Mouse (Mus musculus) limb, embryonic 13.5 days (tissue): ENCODE results near the gene H2-DMb1. TPM values are rescaled to one million over a fixed set of nuclear protein-coding genes. Genes with fewer than 3 reads are reported as not detected.
A peak's percentile ranks its signal among the peaks of the same experiment; 100 is the strongest.

ENCODE experiments used
- ATAC-seq: fragments of 200-750 bp; cut with Nextera tagmentation; 2 replicates; pipeline ENCODE4 v1.8.0; 2017; ENCODE audit warnings: low read depth, moderate number of reproducible peaks, moderate TSS enrichment; ENCODE audit not compliant: low FRiP score
- H3K27ac ChIP-seq: fragments of 300-500 bp; sonication (generic); 2 replicates; pipeline ENCODE4 v1.5.1; 2015; ENCODE audit warnings: inconsistent platforms, mild to moderate bottlenecking, moderate library complexity
- H3K27me3 ChIP-seq: fragments of 300-500 bp; sonication (generic); 2 replicates; pipeline ENCODE4 v1.6.1; 2015; ENCODE audit warnings: mild to moderate bottlenecking, inconsistent platforms
- H3K36me3 ChIP-seq: fragments of 300-500 bp; sonication (generic); 2 replicates; pipeline ENCODE4 v1.6.1; 2015; ENCODE audit warnings: inconsistent platforms, mild to moderate bottlenecking, moderate library complexity
- H3K4me1 ChIP-seq: fragments of 300-500 bp; sonication (generic); 2 replicates; pipeline ENCODE4 v1.6.1; 2015; ENCODE audit warnings: inconsistent platforms
- H3K4me2 ChIP-seq: fragments of 300-500 bp; sonication (generic); replicated peaks from 2 replicates; pipeline ENCODE4 v1.6.1; 2015; ENCODE audit warnings: inconsistent platforms, mild to moderate bottlenecking, moderate library complexity
- H3K4me3 ChIP-seq: fragments of 300-500 bp; sonication (generic); 2 replicates; pipeline ENCODE4 v1.5.1; 2015; ENCODE audit warnings: moderate library complexity, mild to moderate bottlenecking, inconsistent platforms
- H3K9ac ChIP-seq: fragments of 300-500 bp; sonication (generic); 2 replicates; pipeline ENCODE4 v1.6.1; 2015; ENCODE audit warnings: mild to moderate bottlenecking, inconsistent platforms
- H3K9me3 ChIP-seq: fragments of 300-500 bp; sonication (generic); 2 replicates; pipeline ENCODE4 v1.6.1; 2016; ENCODE audit warnings: inconsistent platforms
- WGBS: fragments of 180-500 bp; shearing (Covaris S2); methylation state at CpG from one replicate; pipeline ENCODE4 v1.1.7; 2015; 5-methylcytosine and 5-hydroxymethylcytosine counted together
- polyA plus RNA-seq: library from polyadenylated mRNA; unstranded; fragments of >200 nt; fragmentation: Nextera tagmentation; extraction: Ambion mirVana; gene quantifications from 2 replicates; pipeline ENCODE4 v1.2.1, GENCODE M21; 2015

The H2-DMb1 gene
- polyA plus RNA-seq, 1 experiment from 2014 or later, result 1.7 TPM

GRCm38 (mm10) chr17:34188010-34188409, 35.1 kb downstream of the H2-DMb1 start:
- Histone ChIP-seq H3K9ac (peak overlapping the region; percentile 74), H3K27ac (no peak overlapping the region), H3K36me3 (no peaks in the 10 kb centered on the region), H3K9me3 (no peaks in the 10 kb centered on the region), H3K27me3 (peaks cover 88% of the 10 kb centered on the region), H3K4me2 (peak overlapping the region; percentile 94), H3K4me1 (peaks cover 12% of the 10 kb centered on the region), H3K4me3 (peak overlapping the region; percentile 58)
- no peak for ATAC-seq
- 4% methylated on average over 20 of the region's 20 CpGs for WGBS

GRCm38 (mm10) chr17:34188986-34189385, 36.1 kb downstream of the H2-DMb1 start:
- no peak overlapping the region for H3K9ac ChIP-seq
- H3K4me3 ChIP-seq, result no peak overlapping the region
- H3K4me2 ChIP-seq, result no peak overlapping the region
- H3K27me3 ChIP-seq, result peaks cover 88% of the 10 kb centered on the region
- peaks cover 12% of the 10 kb centered on the region for H3K4me1 ChIP-seq
- H3K36me3 ChIP-seq, result no peaks in the 10 kb centered on the region
- WGBS, result 58% methylated on average over 6 of the region's 6 CpGs
- ATAC-seq, result no peak
- no peaks in the 10 kb centered on the region for H3K9me3 ChIP-seq
- H3K27ac ChIP-seq, result no peak overlapping the region

DNA sequence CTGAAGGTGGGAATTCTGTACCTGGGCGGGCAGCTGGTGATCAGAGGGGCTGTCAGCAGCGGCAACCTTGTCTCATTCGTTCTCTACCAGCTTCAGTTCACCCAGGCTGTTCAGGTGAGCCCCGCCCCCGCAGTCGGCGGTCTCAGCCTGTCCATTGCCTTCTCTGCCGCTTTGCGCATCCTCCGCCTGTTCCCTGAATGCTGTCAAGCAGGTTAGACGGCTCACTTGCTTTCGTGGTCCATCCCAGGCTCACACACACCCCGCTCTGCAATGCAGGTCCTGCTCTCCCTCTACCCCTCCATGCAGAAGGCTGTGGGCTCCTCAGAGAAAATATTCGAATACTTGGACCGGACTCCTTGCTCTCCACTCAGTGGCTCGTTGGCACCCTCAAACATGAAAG, 40.0 kb downstream of the H2-DMb1 start:
- Histone ChIP-seq H3K36me3 (no peaks in the 10 kb centered on the region), H3K27me3 (peaks cover 96% of the 10 kb centered on the region), H3K4me1 (peaks cover 16% of the 10 kb centered on the region), H3K4me2 (no peak overlapping the region), H3K9ac (no peak overlapping the region), H3K4me3 (no peak overlapping the region), H3K27ac (no peak overlapping the region), H3K9me3 (no peaks in the 10 kb centered on the region; the same call in 1 of the 2 replicates)
- WGBS, result 24% methylated on average over 16 of the region's 16 CpGs
- ATAC-seq, result no peak

- Histone ChIP-seq H3K9ac (no peak overlapping the region), H3K27ac (no peak overlapping the region), H3K27me3 (peaks cover 97% of the 10 kb centered on the region), H3K4me3 (no peak overlapping the region), H3K4me2 (no peak overlapping the region), H3K4me1 (peaks cover 17% of the 10 kb centered on the region), H3K36me3 (no peaks in the 10 kb centered on the region), H3K9me3 (no peaks in the 10 kb centered on the region; the same call in 1 of the 2 replicates)
- ATAC-seq, result no peak
- 53% methylated on average over 8 of the region's 8 CpGs for WGBS
Observed at GRCm38 (mm10) chr17:34193468-34193867, 40.6 kb downstream of the H2-DMb1 start.

GRCm38 (mm10) chr17:34194723-34195122, 41.9 kb downstream of the H2-DMb1 start:
- Histone ChIP-seq H3K36me3 (no peaks in the 10 kb centered on the region), H3K9me3 (no peaks in the 10 kb centered on the region; the same call in 1 of the 2 replicates), H3K4me2 (no peak overlapping the region), H3K4me3 (no peak overlapping the region), H3K27ac (no peak overlapping the region), H3K9ac (no peak overlapping the region), H3K4me1 (peaks cover 17% of the 10 kb centered on the region), H3K27me3 (peaks cover 98% of the 10 kb centered on the region)
- WGBS, result 94% methylated on average over 4 of the region's 4 CpGs
- no peak for ATAC-seq

GRCm38 (mm10) chr17:34196491-34196890, 43.6 kb downstream of the H2-DMb1 start:
- Histone ChIP-seq H3K4me1 (peaks cover 17% of the 10 kb centered on the region), H3K27me3 (peaks cover 98% of the 10 kb centered on the region), H3K4me3 (peak overlapping the region; percentile 43; the same call in 1 of the 2 replicates), H3K4me2 (no peak overlapping the region), H3K36me3 (no peaks in the 10 kb centered on the region), H3K27ac (no peak overlapping the region), H3K9ac (no peak overlapping the region), H3K9me3 (no peaks in the 10 kb centered on the region; the same call in 1 of the 2 replicates)
- no peak for ATAC-seq
- 44% methylated on average over 12 of the region's 12 CpGs for WGBS

- ATAC-seq, result peak; percentile 88
- no peaks in the 10 kb centered on the region; the same call in 1 of the 2 replicates for H3K9me3 ChIP-seq
- H3K9ac ChIP-seq, result peak within 1 kb of the TSS; percentile 50; the same call in 1 of the 2 replicates
- H3K4me1 ChIP-seq, result peaks cover 17% of the 10 kb centered on the region
- WGBS, result 5% methylated on average over 41 of the region's 41 CpGs
- no peaks in the 10 kb centered on the region for H3K36me3 ChIP-seq
- H3K4me2 ChIP-seq, result peak within 1 kb of the TSS; percentile 69
- peak within 1 kb of the TSS; percentile 43 for H3K4me3 ChIP-seq
- no peak within 1 kb of the TSS for H3K27ac ChIP-seq
- H3K27me3 ChIP-seq, result peaks cover 95% of the 10 kb centered on the region
Observed at GRCm38 (mm10) chr17:34196941-34197894, 44.3 kb downstream of the H2-DMb1 start, which contains the start of gene Psmb8. Psmb8 (plus strand) TSS chr17:34197721.

GRCm38 (mm10) chr17:34197904-34198520, 45.1 kb downstream of the H2-DMb1 start:
- WGBS, result 3% methylated on average over 32 of the region's 32 CpGs
- H3K9ac ChIP-seq, result peak overlapping the region; percentile 50; the same call in 1 of the 2 replicates

DNA sequence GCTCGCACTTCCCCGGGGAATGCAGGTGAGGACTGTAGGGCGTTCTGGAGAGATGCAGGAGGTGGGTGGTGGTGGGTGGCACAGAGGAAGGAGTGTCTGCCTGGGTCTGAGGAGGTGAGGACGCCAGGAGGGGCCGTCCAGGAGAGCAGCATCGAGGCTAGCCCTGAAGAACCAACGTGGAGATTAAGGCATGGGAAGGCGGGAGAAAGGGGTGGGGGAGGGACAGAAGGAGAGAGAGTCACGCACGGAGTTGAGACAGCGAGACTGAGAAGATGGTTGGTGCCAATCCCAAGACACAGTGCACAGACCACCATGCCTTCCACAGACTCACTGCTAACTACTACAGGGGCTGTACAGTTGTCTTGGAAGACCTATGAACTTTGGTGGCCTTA, 45.6 kb downstream of the H2-DMb1 start:
- Histone ChIP-seq H3K36me3 (no peaks in the 10 kb centered on the region), H3K9ac (peak overlapping the region; percentile 50; the same call in 1 of the 2 replicates), H3K4me1 (peaks cover 17% of the 10 kb centered on the region), H3K9me3 (no peaks in the 10 kb centered on the region; the same call in 1 of the 2 replicates), H3K4me3 (peak overlapping the region; percentile 43), H3K27me3 (peaks cover 92% of the 10 kb centered on the region), H3K4me2 (peak overlapping the region; percentile 69), H3K27ac (no peak overlapping the region)
- WGBS, result 8% methylated on average over 11 of the region's 11 CpGs
- ATAC-seq, result no peak

More at GRCm38 (mm10) chr17:34197904-34198520, 45.1 kb downstream of the H2-DMb1 start:
- Histone ChIP-seq H3K4me3 (peak overlapping the region; percentile 43), H3K36me3 (no peaks in the 10 kb centered on the region), H3K27me3 (peaks cover 92% of the 10 kb centered on the region), H3K4me1 (peaks cover 17% of the 10 kb centered on the region), H3K4me2 (peak overlapping the region; percentile 69), H3K27ac (no peak overlapping the region), H3K9me3 (no peaks in the 10 kb centered on the region; the same call in 1 of the 2 replicates)
- ATAC-seq, result 0 out of 2 replicates have a peak, but pooled peaks have one; percentile 33

DNA sequence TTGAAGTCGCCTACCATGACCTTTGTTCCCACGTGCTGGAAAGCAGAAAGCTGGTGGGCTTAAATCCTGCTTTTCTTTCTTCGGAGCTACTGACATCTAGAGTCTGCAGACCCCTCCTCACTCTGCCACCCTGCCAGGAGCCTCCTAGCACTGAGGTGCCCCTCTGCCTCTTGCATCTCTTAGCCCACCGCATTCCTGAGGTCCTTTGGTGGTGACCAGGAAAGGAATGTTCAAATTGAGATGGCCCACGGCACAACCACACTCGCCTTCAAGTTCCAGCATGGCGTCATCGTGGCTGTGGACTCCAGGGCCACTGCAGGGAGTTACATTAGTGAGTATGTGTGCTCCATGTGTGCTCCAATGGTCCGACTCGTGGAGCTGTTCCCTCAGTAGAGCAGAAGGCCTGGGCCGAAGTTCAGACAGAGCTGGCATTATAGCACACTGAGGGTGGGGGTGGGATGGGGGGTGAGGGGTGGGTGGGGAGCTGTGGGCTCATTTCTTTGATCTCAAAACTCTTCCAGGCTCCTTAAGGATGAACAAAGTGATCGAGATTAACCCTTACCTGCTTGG, 46.3 kb downstream of the H2-DMb1 start:
- ATAC-seq, result no peak
- Histone ChIP-seq H3K36me3 (no peaks in the 10 kb centered on the region), H3K4me3 (no peak overlapping the region), H3K27me3 (peaks cover 90% of the 10 kb centered on the region), H3K4me1 (peaks cover 17% of the 10 kb centered on the region), H3K9ac (no peak overlapping the region), H3K9me3 (no peaks in the 10 kb centered on the region; the same call in 1 of the 2 replicates), H3K4me2 (no peak overlapping the region), H3K27ac (no peak overlapping the region)
- WGBS, result 58% methylated on average over 12 of the region's 12 CpGs

- no peak overlapping the region for H3K4me3 ChIP-seq
- no peak overlapping the region for H3K27ac ChIP-seq
- no peaks in the 10 kb centered on the region; the same call in 1 of the 2 replicates for H3K9me3 ChIP-seq
- WGBS, result 85% methylated on average over 10 of the region's 10 CpGs
- no peak overlapping the region for H3K4me2 ChIP-seq
- ATAC-seq, result no peak
- H3K4me1 ChIP-seq, result peaks cover 21% of the 10 kb centered on the region
- no peak overlapping the region for H3K9ac ChIP-seq
- H3K27me3 ChIP-seq, result peaks cover 88% of the 10 kb centered on the region
- H3K36me3 ChIP-seq, result no peaks in the 10 kb centered on the region
Observed at GRCm38 (mm10) chr17:34200047-34200446, 47.2 kb downstream of the H2-DMb1 start.
